Mouse (Mus musculus) cerebellum, adult 2 months (tissue): ENCODE measurements around the gene Rhbdd3.

ENCODE experiments used
- CTCF ChIP-seq: fragments of 200-500 bp; IDR thresholded peaks from 2 replicates; pipeline ENCODE4 v1.5.1; 2011; ENCODE audit warnings: low read depth, mild to moderate bottlenecking, control low read depth, low read length, moderate library complexity, borderline replicate concordance; ENCODE audit not compliant: insufficient read depth
- POLR2A ChIP-seq: fragments of 200-500 bp; IDR thresholded peaks from 2 replicates; pipeline ENCODE4 v1.6.1; 2011; ENCODE audit warnings: low read length, control low read depth, borderline replicate concordance; ENCODE audit not compliant: insufficient read depth

DNA sequence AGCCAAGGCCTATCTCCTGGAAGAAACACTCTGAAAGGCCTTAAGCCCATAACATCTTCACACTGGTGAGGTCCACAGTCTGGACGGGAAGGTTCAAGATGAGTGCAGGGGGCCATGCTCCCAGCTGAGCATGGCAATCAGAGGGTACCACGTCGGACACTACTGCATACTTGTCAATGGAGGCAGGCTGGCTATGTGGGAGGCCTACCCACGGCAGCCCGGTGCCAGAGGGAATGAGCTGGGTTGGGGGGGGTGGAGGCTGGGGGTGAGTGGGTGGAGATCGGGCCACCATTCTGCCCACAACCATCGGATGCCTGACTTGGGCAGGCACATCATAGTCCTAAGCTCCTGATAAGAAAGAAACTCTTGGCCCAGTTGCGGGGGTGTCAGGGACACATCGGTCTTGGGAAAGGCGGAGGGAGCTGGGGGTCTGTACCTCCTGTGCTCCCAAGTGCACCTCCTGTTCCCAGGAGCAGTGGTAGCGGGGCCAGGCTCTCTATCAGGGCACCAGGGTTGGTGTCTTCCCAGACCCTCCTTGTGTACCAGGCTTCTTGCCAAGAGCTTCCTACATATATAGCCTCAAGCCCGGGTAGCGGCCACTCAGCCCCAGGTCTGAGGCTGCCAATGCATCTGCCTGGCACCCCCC is 35.7 kb upstream of the Rhbdd3 start:
- no peak for TF ChIP-seq CTCF
- TF ChIP-seq POLR2A, result no peak
